Mouse (Mus musculus): ENCODE data around the gene Igsf3. TPM values are rescaled to one million over a fixed set of nuclear protein-coding genes. Genes with fewer than 3 reads are reported as not detected.

The Igsf3 gene
- polyA plus RNA-seq, 1 experiment: 29.1 TPM

GRCm38 (mm10) chr3:101506179-101506578 is 129.3 kb downstream of the Igsf3 start:
- H3K9me3 ChIP-seq (replicated peaks; ENCODE audit: control insufficient read depth, insufficient read depth, low read length, poor library complexity, severe bottlenecking): peaks cover 9% of the 10 kb centered on the region
- H3K27me3 ChIP-seq (ENCODE audit: control insufficient read depth, insufficient read depth, low read length, poor library complexity, severe bottlenecking): no peaks in the 10 kb centered on the region
- H3K4me1 ChIP-seq (ENCODE audit: control insufficient read depth, insufficient read depth, low read length): no peaks in the 10 kb centered on the region
- no peak overlapping the region for H3K27ac ChIP-seq (ENCODE audit: insufficient read depth, low read length)
- no peak for TF ChIP-seq POLR2A (IDR thresholded peaks at IDR 0.05; ENCODE audit: insufficient read depth, low read length)
- TF ChIP-seq CTCF (IDR thresholded peaks at IDR 0.05; ENCODE audit: low read depth, low read length): peak; percentile 81
- TF ChIP-seq EP300 (IDR thresholded peaks at IDR 0.05; ENCODE audit: insufficient read depth, low read depth, low read length): peak; percentile 82
- H3K9ac ChIP-seq (ENCODE audit: low read depth, poor library complexity, severe bottlenecking): no peak overlapping the region
- H3K36me3 ChIP-seq (ENCODE audit: control insufficient read depth, insufficient read depth, low read length, poor library complexity, severe bottlenecking): no peaks in the 10 kb centered on the region
- H3K4me3 ChIP-seq (ENCODE audit: low read depth, low read length): no peak overlapping the region

- H3K9ac ChIP-seq (ENCODE audit: low read depth, poor library complexity, severe bottlenecking): no peak overlapping the region
- H3K27me3 ChIP-seq (ENCODE audit: control insufficient read depth, insufficient read depth, low read length, poor library complexity, severe bottlenecking): no peaks in the 10 kb centered on the region
- no peaks in the 10 kb centered on the region for H3K36me3 ChIP-seq (ENCODE audit: control insufficient read depth, insufficient read depth, low read length, poor library complexity, severe bottlenecking)
- peaks cover 9% of the 10 kb centered on the region for H3K9me3 ChIP-seq (replicated peaks; ENCODE audit: control insufficient read depth, insufficient read depth, low read length, poor library complexity, severe bottlenecking)
- H3K4me1 ChIP-seq (ENCODE audit: control insufficient read depth, insufficient read depth, low read length): no peaks in the 10 kb centered on the region
- H3K4me3 ChIP-seq (ENCODE audit: low read depth, low read length): no peak overlapping the region
- no peak for TF ChIP-seq POLR2A (IDR thresholded peaks at IDR 0.05; ENCODE audit: insufficient read depth, low read length)
- TF ChIP-seq CTCF (IDR thresholded peaks at IDR 0.05; ENCODE audit: low read depth, low read length): no peak
- TF ChIP-seq EP300 (IDR thresholded peaks at IDR 0.05; ENCODE audit: insufficient read depth, low read depth, low read length): no peak
- H3K27ac ChIP-seq (ENCODE audit: insufficient read depth, low read length): no peak overlapping the region
Measured at GRCm38 (mm10) chr3:101506970-101507702, 130.3 kb downstream of the Igsf3 start.

DNA sequence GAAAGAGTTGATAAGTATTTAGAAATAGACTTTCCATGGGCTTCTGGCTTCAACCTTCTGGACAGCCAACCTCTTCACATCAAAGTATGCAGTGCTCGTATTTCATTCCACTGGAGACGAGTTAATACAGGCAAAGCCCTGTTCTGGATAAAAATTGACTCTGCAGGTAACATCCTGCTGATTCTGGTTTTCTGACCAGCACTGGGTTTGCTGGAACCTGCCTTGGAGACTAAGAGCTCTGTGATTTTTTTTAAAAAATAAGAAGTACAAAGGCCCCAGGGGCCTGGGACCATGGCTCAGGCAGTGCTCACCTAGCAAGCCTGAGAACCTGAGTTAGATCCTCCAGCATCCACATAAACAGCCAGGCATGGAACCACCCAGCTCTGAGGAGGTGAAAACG is 130.9 kb downstream of the Igsf3 start:
- Histone ChIP-seq H3K9me3 (replicated peaks; ENCODE audit: control insufficient read depth, insufficient read depth, low read length, poor library complexity, severe bottlenecking) (peaks cover 9% of the 10 kb centered on the region), H3K4me3 (ENCODE audit: low read depth, low read length) (no peak overlapping the region), H3K27me3 (ENCODE audit: control insufficient read depth, insufficient read depth, low read length, poor library complexity, severe bottlenecking) (no peaks in the 10 kb centered on the region), H3K27ac (ENCODE audit: insufficient read depth, low read length) (no peak overlapping the region), H3K36me3 (ENCODE audit: control insufficient read depth, insufficient read depth, low read length, poor library complexity, severe bottlenecking) (no peaks in the 10 kb centered on the region), H3K9ac (ENCODE audit: low read depth, poor library complexity, severe bottlenecking) (no peak overlapping the region), H3K4me1 (ENCODE audit: control insufficient read depth, insufficient read depth, low read length) (no peaks in the 10 kb centered on the region)
- no peak for TF ChIP-seq CTCF (IDR thresholded peaks at IDR 0.05; ENCODE audit: low read depth, low read length)
- no peak for TF ChIP-seq EP300 (IDR thresholded peaks at IDR 0.05; ENCODE audit: insufficient read depth, low read depth, low read length)
- TF ChIP-seq POLR2A (IDR thresholded peaks at IDR 0.05; ENCODE audit: insufficient read depth, low read length): no peak

- no peaks in the 10 kb centered on the region for H3K4me1 ChIP-seq (ENCODE audit: control insufficient read depth, insufficient read depth, low read length)
- H3K27ac ChIP-seq (ENCODE audit: insufficient read depth, low read length): no peak overlapping the region
- TF ChIP-seq EP300 (IDR thresholded peaks at IDR 0.05; ENCODE audit: insufficient read depth, low read depth, low read length) (no peak), CTCF (IDR thresholded peaks at IDR 0.05; ENCODE audit: low read depth, low read length) (no peak), POLR2A (IDR thresholded peaks at IDR 0.05; ENCODE audit: insufficient read depth, low read length) (no peak)
- no peaks in the 10 kb centered on the region for H3K36me3 ChIP-seq (ENCODE audit: control insufficient read depth, insufficient read depth, low read length, poor library complexity, severe bottlenecking)
- H3K9me3 ChIP-seq (replicated peaks; ENCODE audit: control insufficient read depth, insufficient read depth, low read length, poor library complexity, severe bottlenecking): peaks cover 6% of the 10 kb centered on the region; the same call in 1 of the 2 replicates
- H3K4me3 ChIP-seq (ENCODE audit: low read depth, low read length): no peak overlapping the region
- H3K9ac ChIP-seq (ENCODE audit: low read depth, poor library complexity, severe bottlenecking): no peak overlapping the region
- no peaks in the 10 kb centered on the region for H3K27me3 ChIP-seq (ENCODE audit: control insufficient read depth, insufficient read depth, low read length, poor library complexity, severe bottlenecking)
Measured at GRCm38 (mm10) chr3:101509707-101510544, 133.0 kb downstream of the Igsf3 start.

DNA sequence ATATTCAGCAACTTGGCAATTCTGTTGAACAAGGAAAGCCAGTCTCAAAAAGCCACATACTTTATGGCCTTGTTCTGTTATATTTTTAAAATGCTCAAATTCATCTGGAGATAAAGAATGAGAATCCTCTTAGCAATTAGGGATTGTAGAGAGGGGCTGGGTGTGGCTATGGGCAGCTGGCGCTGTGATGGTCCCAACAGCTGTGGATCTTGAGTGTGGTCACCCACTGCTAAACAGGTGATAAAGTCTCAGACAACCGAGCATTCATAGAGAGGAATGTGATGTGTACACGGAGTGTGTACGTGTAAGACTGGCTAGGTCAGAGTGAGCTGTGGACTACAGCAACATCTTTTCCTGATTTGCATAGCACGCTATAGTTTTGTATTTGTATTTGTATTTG is 133.7 kb downstream of the Igsf3 start:
- H3K27ac ChIP-seq (ENCODE audit: insufficient read depth, low read length): no peak overlapping the region
- 0 out of 2 replicates have a peak, but pooled peaks cover under 1% of the 10 kb centered on the region for H3K9me3 ChIP-seq (replicated peaks; ENCODE audit: control insufficient read depth, insufficient read depth, low read length, poor library complexity, severe bottlenecking)
- no peaks in the 10 kb centered on the region for H3K36me3 ChIP-seq (ENCODE audit: control insufficient read depth, insufficient read depth, low read length, poor library complexity, severe bottlenecking)
- no peak for TF ChIP-seq EP300 (IDR thresholded peaks at IDR 0.05; ENCODE audit: insufficient read depth, low read depth, low read length)
- no peak for TF ChIP-seq POLR2A (IDR thresholded peaks at IDR 0.05; ENCODE audit: insufficient read depth, low read length)
- no peak for TF ChIP-seq CTCF (IDR thresholded peaks at IDR 0.05; ENCODE audit: low read depth, low read length)
- H3K9ac ChIP-seq (ENCODE audit: low read depth, poor library complexity, severe bottlenecking): no peak overlapping the region
- no peaks in the 10 kb centered on the region for H3K27me3 ChIP-seq (ENCODE audit: control insufficient read depth, insufficient read depth, low read length, poor library complexity, severe bottlenecking)
- H3K4me1 ChIP-seq (ENCODE audit: control insufficient read depth, insufficient read depth, low read length): no peaks in the 10 kb centered on the region
- H3K4me3 ChIP-seq (ENCODE audit: low read depth, low read length): no peak overlapping the region

Other genes starting within 250 kb of the Igsf3 start
- gene Cd2, start 89.1 kb upstream of the Igsf3 start, polyA plus RNA-seq (2011; ENCODE audit: insufficient read depth, insufficient read length, low read depth, missing spikeins): 0.58 and 1.8 TPM in 2 replicates
- 220 and 230 TPM in 2 replicates for gene Atp1a1, start 227.6 kb downstream of the Igsf3 start, polyA plus RNA-seq (2011; ENCODE audit: insufficient read depth, insufficient read length, low read depth, missing spikeins)

All from ES-Bruce4 (cell line).